Mouse (Mus musculus) gastrocnemius, postnatal 4 days (tissue): ENCODE measurements around the gene H2-M2. TPM values are rescaled to one million over a fixed set of nuclear protein-coding genes. Genes with fewer than 3 reads are reported as not detected.
"Not testable (repeated sequence)": the region's sequence is repeated elsewhere in the genome, so short reads cannot be mapped to it uniquely, and the experiment has no call there.

Experiments
- DNase-seq, 2 experiments: peaks; one replicate each; pipeline ENCODE4 v3.0.0; 2021 to 2022; ENCODE audit warnings: low spot score in 2 of 2, mixed read lengths in 2 of 2
- long read RNA-seq, 2 experiments: library from polyadenylated mRNA; stranded (forward); transcript quantifications; one replicate each; pipeline ENCODE4 v2.0.0; 2021
- total RNA-seq, 2 experiments: library from RNA; stranded (reverse); gene quantifications; 2 replicates each; pipeline ENCODE4 v1.2.3; 2021

Gene H2-M2
- total RNA-seq: not detected
- long read RNA-seq, experiment 1, partial matches to known transcripts: 0 of 1 reads
- long read RNA-seq, experiment 1, other reads (novel, unspliced or antisense): 0 of 1 reads
- long read RNA-seq, experiment 2, partial matches to known transcripts: 0 of 1 reads
- long read RNA-seq, experiment 2, other reads (novel, unspliced or antisense): 0 of 1 reads

DNA sequence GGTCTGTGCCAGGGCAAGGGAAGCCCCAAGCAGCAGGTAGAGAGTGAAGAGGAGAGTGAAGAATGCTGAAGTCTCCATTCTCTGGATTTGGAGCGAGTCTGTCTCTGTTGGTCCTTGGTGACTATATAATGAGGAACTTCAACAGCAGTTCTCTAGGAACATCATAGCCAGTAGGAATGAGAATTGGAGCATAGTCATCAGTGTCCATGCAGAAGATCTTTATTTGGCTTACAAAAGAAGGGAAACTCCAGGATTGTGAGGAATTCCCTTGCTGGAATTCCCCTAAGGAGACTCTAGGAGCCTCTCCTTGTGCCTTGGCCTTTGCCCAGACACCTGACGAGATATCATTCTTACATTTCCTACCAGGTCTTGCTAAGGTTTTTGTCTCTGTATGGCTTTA is at the start of gene H2-M2:
H2-M2 (minus strand) TSS at position 101 of the 400 bp plus-strand sequence.
- no peak for DNase-seq

GRCm38 (mm10) chr17:37525427-37525826 is 42.1 kb upstream of the H2-M2 start:
- DNase-seq: not testable (repeated sequence)

DNA sequence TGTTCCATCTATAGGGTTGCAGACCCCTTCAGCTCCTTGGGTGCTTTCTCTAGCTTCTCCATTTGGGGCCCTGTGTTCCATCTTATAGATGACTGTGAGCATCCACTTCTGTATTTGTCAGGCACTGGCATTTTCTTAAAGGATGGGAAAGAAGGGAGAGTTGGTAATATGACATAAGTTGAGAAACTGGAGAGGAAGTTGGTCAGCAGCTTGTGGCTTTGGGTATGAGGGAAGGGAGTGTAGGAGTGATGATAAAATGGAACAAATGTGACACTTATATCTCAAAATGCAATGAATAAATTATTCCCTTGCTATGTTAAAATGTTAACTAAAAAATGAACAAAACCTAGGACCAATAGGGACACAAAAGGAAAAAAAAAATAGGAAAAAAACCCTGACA is 41.3 kb upstream of the H2-M2 start:
- not testable (repeated sequence) for DNase-seq

DNA sequence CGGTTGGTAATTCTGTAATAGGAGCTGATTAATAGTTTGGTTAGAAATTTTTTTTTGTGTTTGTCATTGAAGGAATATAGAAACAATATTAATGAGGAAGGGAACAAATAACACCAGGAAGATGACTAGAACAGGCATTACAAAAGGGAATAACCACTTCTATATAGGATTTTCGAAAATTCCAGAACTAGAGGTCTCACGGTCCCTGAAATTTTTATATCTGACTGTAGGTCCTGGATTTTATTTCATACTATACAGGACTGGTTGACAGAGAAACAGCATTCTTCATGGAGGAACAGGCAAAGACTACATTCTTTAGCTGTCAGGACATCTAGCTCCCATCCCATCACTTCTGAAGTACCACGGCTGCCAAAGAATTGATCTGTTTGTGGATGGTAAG is 24.4 kb upstream of the H2-M2 start, which contains the start of gene Olfr111:
Olfr111 (plus strand) TSS at position 301 of the 400 bp plus-strand sequence.
- no peak for DNase-seq

- no peak for DNase-seq
Observed at GRCm38 (mm10) chr17:37491930-37492518, 8.7 kb upstream of the H2-M2 start, which contains the start of gene Olfr110. Gene Olfr110, plus strand, starts transcription at chr17:37492468.

GRCm38 (mm10) chr17:37458616-37459015 is 24.7 kb downstream of the H2-M2 start, which contains the start of gene Olfr109:
Gene Olfr109, plus strand, starts transcription at chr17:37458916.
- DNase-seq: no peak

GRCm38 (mm10) chr17:37445180-37445579 is 38.2 kb downstream of the H2-M2 start, which contains the start of gene Olfr108:
Gene Olfr108, plus strand, starts transcription at chr17:37445480.
- DNase-seq: no peak

Other genes with a start within 250 kb of the H2-M2 start
- gene Olfr97, start 246.2 kb downstream of the H2-M2 start, total RNA-seq: not detected
- not detected for gene Olfr98, start 219.8 kb downstream of the H2-M2 start, total RNA-seq
- gene H2-M3, start 213.3 kb downstream of the H2-M2 start, total RNA-seq: 1 to 10 TPM; 1.6 to 2.1 TPM
- not detected for gene Olfr99, start 200.1 kb downstream of the H2-M2 start, total RNA-seq
- gene Olfr101, start 179.2 kb downstream of the H2-M2 start, total RNA-seq: not detected
- not detected for gene Olfr102, start 166.5 kb downstream of the H2-M2 start, total RNA-seq
- not detected for gene Olfr103, start 143.9 kb downstream of the H2-M2 start, total RNA-seq
- gene Olfr104-ps, start 124.0 kb downstream of the H2-M2 start, total RNA-seq: not detected
- gene Olfr105-ps, start 104.5 kb downstream of the H2-M2 start, total RNA-seq: not detected
- not detected for gene Olfr106-ps, start 93.2 kb downstream of the H2-M2 start, total RNA-seq
- gene Olfr107, start 84.3 kb downstream of the H2-M2 start, total RNA-seq: not detected
- gene Olfr108, start 38.1 kb downstream of the H2-M2 start, total RNA-seq: not detected
- gene Olfr109, start 24.6 kb downstream of the H2-M2 start, total RNA-seq: not detected
- gene Olfr110, start 8.9 kb upstream of the H2-M2 start, total RNA-seq: not detected
- gene Olfr111, start 24.5 kb upstream of the H2-M2 start, total RNA-seq: not detected
- not detected for gene Olfr112, start 85.9 kb upstream of the H2-M2 start, total RNA-seq
- gene Olfr113, start 94.1 kb upstream of the H2-M2 start, total RNA-seq: not detected
- gene Olfr114, start 109.2 kb upstream of the H2-M2 start, total RNA-seq: not detected
- not detected for gene Olfr115, start 143.6 kb upstream of the H2-M2 start, total RNA-seq
- not detected for gene Olfr116, start 143.6 kb upstream of the H2-M2 start, total RNA-seq
- not detected for gene Olfr117, start 180.2 kb upstream of the H2-M2 start, total RNA-seq
- not detected for gene Olfr118, start 183.4 kb upstream of the H2-M2 start, total RNA-seq
- not detected for gene Olfr119, start 213.0 kb upstream of the H2-M2 start, total RNA-seq
- gene Olfr120, start 238.3 kb upstream of the H2-M2 start, total RNA-seq: not detected